Mouse (Mus musculus) heart, postnatal 0 days (tissue): ENCODE measurements around the gene Mfsd4b5. TPM values are rescaled to one million over a fixed set of nuclear protein-coding genes. Genes with fewer than 3 reads are reported as not detected.
A peak's percentile ranks its signal among the peaks of the same experiment; 100 is the strongest.

Source experiments
- ATAC-seq: fragments of 200-750 bp; cut with Nextera tagmentation; 2 replicates; pipeline ENCODE4 v1.8.0; 2017; ENCODE audit warnings: low read depth, moderate number of reproducible peaks, moderate library complexity; ENCODE audit not compliant: insufficient read depth
- DNase-seq: peaks from one replicate; pipeline ENCODE4 v3.0.0-alpha.2; 2016; ENCODE audit warnings: low spot score
- H3K27ac ChIP-seq: fragments of 300-500 bp; sonication (generic); 2 replicates; pipeline ENCODE4 v1.5.1; 2014; ENCODE audit warnings: low read depth, mild to moderate bottlenecking
- H3K27me3 ChIP-seq: fragments of 300-500 bp; sonication (generic); 2 replicates; pipeline ENCODE4 v1.6.1; 2014; ENCODE audit warnings: low read length, mixed read lengths; ENCODE audit not compliant: control insufficient read depth, insufficient read depth
- H3K36me3 ChIP-seq: fragments of 300-500 bp; sonication (generic); replicated peaks from 2 replicates; pipeline ENCODE4 v1.6.1; 2014; ENCODE audit warnings: low read length, mixed read lengths; ENCODE audit not compliant: control insufficient read depth, insufficient read depth
- H3K4me1 ChIP-seq: fragments of 300-500 bp; sonication (generic); 2 replicates; pipeline ENCODE4 v1.6.1; 2014; ENCODE audit warnings: antibody characterized with exemption; ENCODE audit not compliant: control insufficient read depth, insufficient read depth
- H3K4me2 ChIP-seq: fragments of 300-500 bp; sonication (generic); 2 replicates; pipeline ENCODE4 v1.6.1; 2014; ENCODE audit warnings: low read depth, mild to moderate bottlenecking, low read length, moderate library complexity
- H3K4me3 ChIP-seq: fragments of 300-500 bp; sonication (generic); 2 replicates; pipeline ENCODE4 v1.5.1; 2014; ENCODE audit warnings: low read depth, low read length
- H3K9ac ChIP-seq: fragments of 300-500 bp; sonication (generic); replicated peaks from 2 replicates; pipeline ENCODE4 v1.6.1; 2014; ENCODE audit warnings: low read depth, low read length, mixed read lengths
- H3K9me3 ChIP-seq: fragments of 300-500 bp; sonication (generic); replicated peaks from 2 replicates; pipeline ENCODE4 v1.6.1; 2016; ENCODE audit warnings: low read length; ENCODE audit not compliant: control insufficient read depth
- CTCF ChIP-seq: IDR thresholded peaks from 2 replicates; pipeline ENCODE4 v1.5.1; 2016; ENCODE audit warnings: antibody characterized with exemption, control low read depth, low read depth
- EP300 ChIP-seq: IDR thresholded peaks from 2 replicates; pipeline ENCODE4 v1.6.1; 2016; ENCODE audit warnings: antibody characterized with exemption, low read depth
- WGBS: fragments of 180-500 bp; shearing (Covaris S2); extraction: QIAGEN DNeasy Blood & Tissue Kit; methylation state at CpG from one replicate; pipeline ENCODE4 v1.1.7; 2014; 5-methylcytosine and 5-hydroxymethylcytosine counted together
- polyA plus RNA-seq: library from polyadenylated mRNA; unstranded; fragments of >200 nt; fragmentation: Nextera tagmentation; extraction: Ambion mirVana; gene quantifications from 2 replicates; pipeline ENCODE4 v1.2.1, GENCODE M21; 2015
- total RNA-seq: library from RNA; depleted of rRNA; stranded (reverse); fragments of >200 nt; gene quantifications from 2 replicates; pipeline ENCODE4 v1.2.3, GENCODE M21; 2014; ENCODE audit warnings: low replicate concordance

The Mfsd4b5 gene
- total and polyA plus RNA-seq, 2 experiments from 2014 or later = 0.14 TPM; not detected in 1

GRCm38 (mm10) chr10:39967512-39967911 is 18.9 kb downstream of the Mfsd4b5 start:
- peak; percentile 72 for ATAC-seq
- no peaks in the 10 kb centered on the region for H3K9me3 ChIP-seq
- no peak overlapping the region for H3K27ac ChIP-seq
- H3K9ac ChIP-seq = no peak overlapping the region
- H3K4me2 ChIP-seq = no peak overlapping the region
- no peaks in the 10 kb centered on the region for H3K4me1 ChIP-seq
- WGBS = 70% methylated on average over 3 of the region's 3 CpGs
- DNase-seq = peak; percentile 58
- no peaks in the 10 kb centered on the region for H3K36me3 ChIP-seq
- TF ChIP-seq CTCF = no peak
- no peak for TF ChIP-seq EP300
- H3K4me3 ChIP-seq = no peak overlapping the region
- no peaks in the 10 kb centered on the region for H3K27me3 ChIP-seq

- WGBS = 31% methylated on average over 1 of the region's 1 CpGs
- Histone ChIP-seq H3K4me2 (no peak overlapping the region), H3K36me3 (no peaks in the 10 kb centered on the region), H3K9me3 (no peaks in the 10 kb centered on the region), H3K4me3 (no peak overlapping the region), H3K9ac (no peak overlapping the region), H3K4me1 (peaks cover 9% of the 10 kb centered on the region), H3K27me3 (no peaks in the 10 kb centered on the region), H3K27ac (no peak overlapping the region)
- ATAC-seq = no peak
- TF ChIP-seq EP300 (no peak), CTCF (no peak)
- no peak for DNase-seq
These were observed 24.5 kb downstream of the Mfsd4b5 start for GRCm38 (mm10) chr10:39961906-39962305.

- H3K9me3 ChIP-seq = no peaks in the 10 kb centered on the region
- peaks cover 9% of the 10 kb centered on the region for H3K4me1 ChIP-seq
- H3K9ac ChIP-seq = no peak overlapping the region
- H3K4me3 ChIP-seq = no peak overlapping the region
- H3K4me2 ChIP-seq = peak overlapping the region; percentile 87
- ATAC-seq = no peak; the same call in 1 of the 2 replicates
- TF ChIP-seq CTCF (no peak), EP300 (no peak)
- DNase-seq = no peak
- WGBS = 36% methylated on average over 11 of the region's 11 CpGs
- H3K27me3 ChIP-seq = no peaks in the 10 kb centered on the region
- H3K27ac ChIP-seq = no peak overlapping the region
- no peaks in the 10 kb centered on the region for H3K36me3 ChIP-seq
These were observed 26.0 kb downstream of the Mfsd4b5 start for GRCm38 (mm10) chr10:39960441-39960822.

GRCm38 (mm10) chr10:39959761-39960440 is 26.5 kb downstream of the Mfsd4b5 start, which contains the start of gene Mfsd4b3:
Gene Mfsd4b3, minus strand, starts transcription at chr10:39960153.
- Histone ChIP-seq H3K27ac (peak within 1 kb of the TSS; percentile 78), H3K4me3 (peak within 1 kb of the TSS; percentile 55), H3K36me3 (no peaks in the 10 kb centered on the region), H3K9ac (peak within 1 kb of the TSS; percentile 42), H3K9me3 (no peaks in the 10 kb centered on the region), H3K4me2 (peak within 1 kb of the TSS; percentile 87), H3K4me1 (peaks cover 9% of the 10 kb centered on the region), H3K27me3 (no peaks in the 10 kb centered on the region)
- peak; percentile 99 for ATAC-seq
- TF ChIP-seq EP300 = no peak
- TF ChIP-seq CTCF = peak; percentile 87
- under 1% methylated on average over 38 of the region's 38 CpGs for WGBS
- peak; percentile 98 for DNase-seq

- WGBS = 47% methylated on average over 4 of the region's 4 CpGs
- H3K9me3 ChIP-seq = no peaks in the 10 kb centered on the region
- H3K27me3 ChIP-seq = no peaks in the 10 kb centered on the region
- ATAC-seq = no peak
- no peak overlapping the region for H3K4me3 ChIP-seq
- H3K4me1 ChIP-seq = peaks cover 9% of the 10 kb centered on the region
- H3K4me2 ChIP-seq = no peak overlapping the region
- peak; percentile 82 for DNase-seq
- H3K36me3 ChIP-seq = no peaks in the 10 kb centered on the region
- TF ChIP-seq CTCF (peak; percentile 60), EP300 (no peak)
- peak overlapping the region; percentile 78 for H3K27ac ChIP-seq
- no peak overlapping the region for H3K9ac ChIP-seq
These were observed 28.2 kb downstream of the Mfsd4b5 start for GRCm38 (mm10) chr10:39958266-39958665.

- Histone ChIP-seq H3K27me3 (no peaks in the 10 kb centered on the region), H3K36me3 (no peaks in the 10 kb centered on the region), H3K4me3 (no peak overlapping the region), H3K27ac (no peak overlapping the region), H3K9me3 (no peaks in the 10 kb centered on the region), H3K4me2 (no peak overlapping the region), H3K9ac (no peak overlapping the region), H3K4me1 (peaks cover 9% of the 10 kb centered on the region)
- no peak for DNase-seq
- TF ChIP-seq EP300 (no peak), CTCF (no peak)
- ATAC-seq = no peak
- WGBS = 65% methylated on average over 2 of the region's 2 CpGs
These were observed 30.0 kb downstream of the Mfsd4b5 start for GRCm38 (mm10) chr10:39956340-39956878.
